Mouse (Mus musculus) ES-Bruce4 (cell line): ENCODE results near the gene Srsf11. TPM values are rescaled to one million over a fixed set of nuclear protein-coding genes. Genes with fewer than 3 reads are reported as not detected.

Experiments used
- H3K27ac ChIP-seq: 2 replicates; pipeline ENCODE4 v1.5.1; 2012; ENCODE audit warnings: low read length, inconsistent platforms; ENCODE audit not compliant: insufficient read depth
- H3K27me3 ChIP-seq: 2 replicates; pipeline ENCODE4 v1.6.1; 2012; ENCODE audit warnings: mild to moderate bottlenecking, low read length, inconsistent platforms; ENCODE audit not compliant: control insufficient read depth, poor library complexity, insufficient read depth, severe bottlenecking
- H3K36me3 ChIP-seq: 2 replicates; pipeline ENCODE4 v1.6.1; 2012; ENCODE audit warnings: inconsistent platforms, mild to moderate bottlenecking, low read length, moderate library complexity; ENCODE audit not compliant: control insufficient read depth, poor library complexity, insufficient read depth, severe bottlenecking
- H3K4me1 ChIP-seq: one replicate; pipeline ENCODE4 v1.8.1; 2011; ENCODE audit warnings: low read length; ENCODE audit not compliant: control insufficient read depth, insufficient read depth
- H3K4me3 ChIP-seq: 2 replicates; pipeline ENCODE4 v1.5.1; 2011; ENCODE audit warnings: low read depth, mild to moderate bottlenecking, low read length
- H3K9ac ChIP-seq: 2 replicates; pipeline ENCODE4 v1.6.1; 2012; ENCODE audit warnings: low read depth, mild to moderate bottlenecking, inconsistent platforms; ENCODE audit not compliant: poor library complexity, severe bottlenecking
- H3K9me3 ChIP-seq: replicated peaks from 2 replicates; pipeline ENCODE4 v1.6.1; 2012; ENCODE audit warnings: mild to moderate bottlenecking, low read length, inconsistent platforms; ENCODE audit not compliant: control insufficient read depth, poor library complexity, insufficient read depth, severe bottlenecking
- CTCF ChIP-seq: IDR thresholded peaks from one replicate; pipeline ENCODE4 v1.8.1; 2011; ENCODE audit warnings: low read depth, low read length
- EP300 ChIP-seq: IDR thresholded peaks from 2 replicates; pipeline ENCODE4 v1.6.1; 2011; ENCODE audit warnings: low read depth, low read length; ENCODE audit not compliant: insufficient read depth
- POLR2A ChIP-seq: IDR thresholded peaks from one replicate; pipeline ENCODE4 v1.8.1; 2011; ENCODE audit warnings: low read length; ENCODE audit not compliant: insufficient read depth
- polyA plus RNA-seq: library from polyadenylated mRNA; stranded (reverse); fragments of >200 nt; gene quantifications from 2 replicates; pipeline ENCODE4 v1.2.4, GENCODE M21; 2011; ENCODE audit warnings: low read depth; ENCODE audit not compliant: missing spikeins, insufficient read depth, insufficient read length

Srsf11 gene
- polyA plus RNA-seq, 1 experiment, result 342 TPM

DNA sequence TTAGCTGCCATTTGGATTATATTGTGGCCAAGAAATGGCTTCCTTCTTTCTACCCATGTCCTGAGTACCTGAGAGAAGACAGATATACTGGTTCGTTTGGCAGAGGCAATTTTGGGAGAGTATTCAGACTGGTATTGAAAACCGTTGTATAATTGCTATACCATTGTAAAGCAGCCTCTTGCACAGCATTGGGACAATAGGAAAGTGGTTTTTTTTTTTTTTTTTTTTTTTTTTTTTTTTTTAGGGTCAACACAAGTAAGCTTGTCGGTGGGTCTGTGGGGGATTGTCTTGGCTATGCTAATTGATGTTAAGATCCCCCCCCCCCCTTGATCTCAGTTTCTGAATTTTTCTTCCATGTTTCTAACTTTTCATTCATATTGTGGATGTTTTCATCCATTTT, 1.7 kb upstream of the Srsf11 start:
- H3K4me3 ChIP-seq, result no peak overlapping the region
- TF ChIP-seq CTCF (no peak), EP300 (no peak), POLR2A (no peak)
- H3K36me3 ChIP-seq, result no peaks in the 10 kb centered on the region; the same call in 1 of the 2 replicates
- no peak overlapping the region for H3K9ac ChIP-seq
- H3K9me3 ChIP-seq, result no peaks in the 10 kb centered on the region
- H3K27ac ChIP-seq, result no peak overlapping the region
- peaks cover 1% of the 10 kb centered on the region for H3K4me1 ChIP-seq
- H3K27me3 ChIP-seq, result no peaks in the 10 kb centered on the region

DNA sequence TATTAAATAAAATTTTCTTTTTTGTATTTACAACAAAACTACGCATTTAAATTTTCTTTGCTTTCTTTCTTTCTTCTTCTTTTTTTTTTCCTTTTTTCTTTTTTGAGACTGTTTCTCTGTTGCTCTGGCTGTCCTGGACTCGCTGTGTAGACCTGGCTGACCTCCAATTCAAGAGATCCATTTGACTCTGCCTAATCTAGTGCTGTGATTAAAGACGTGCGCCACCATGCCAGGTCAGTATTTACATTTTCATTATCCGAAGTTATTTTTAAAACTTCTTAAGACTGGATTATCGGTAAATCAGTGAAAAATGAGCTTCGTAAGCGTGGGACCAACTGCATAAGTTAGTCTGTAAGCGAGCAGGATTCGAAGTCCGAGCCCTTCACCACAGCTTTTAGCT, 573 bp downstream of the Srsf11 start:
- H3K4me3 ChIP-seq, result peak overlapping the region; percentile 91
- H3K9ac ChIP-seq, result peak overlapping the region; percentile 74
- peak overlapping the region; percentile 32 for H3K27ac ChIP-seq
- no peaks in the 10 kb centered on the region for H3K27me3 ChIP-seq
- H3K36me3 ChIP-seq, result no peaks in the 10 kb centered on the region; the same call in 1 of the 2 replicates
- TF ChIP-seq EP300, result no peak
- no peak for TF ChIP-seq POLR2A
- TF ChIP-seq CTCF, result no peak
- no peaks in the 10 kb centered on the region for H3K9me3 ChIP-seq
- peaks cover 1% of the 10 kb centered on the region for H3K4me1 ChIP-seq

DNA sequence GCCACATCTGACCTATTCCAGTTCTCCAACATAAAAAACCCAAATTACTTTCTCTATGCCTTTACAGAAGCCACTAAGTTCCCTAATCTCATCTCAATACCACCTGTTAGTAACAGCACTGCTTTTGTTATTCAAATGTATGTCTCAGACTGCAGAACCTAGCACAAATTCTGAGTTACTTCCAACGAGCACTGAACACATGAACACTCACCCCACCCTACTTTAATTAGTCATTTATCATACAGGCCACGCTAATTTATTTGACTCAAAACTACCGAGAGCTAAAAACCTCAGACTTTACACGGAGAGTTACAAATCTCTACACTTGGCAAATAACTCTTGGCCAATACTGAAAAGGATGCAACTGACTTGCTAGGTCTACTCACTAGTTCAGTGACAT, 4.3 kb downstream of the Srsf11 start:
- H3K4me1 ChIP-seq, result no peaks in the 10 kb centered on the region
- H3K4me3 ChIP-seq, result peak overlapping the region; percentile 64; the same call in 1 of the 2 replicates
- H3K36me3 ChIP-seq, result peaks cover 9% of the 10 kb centered on the region
- no peaks in the 10 kb centered on the region for H3K27me3 ChIP-seq
- H3K9ac ChIP-seq, result peak overlapping the region; percentile 5; the same call in 1 of the 2 replicates
- 0 out of 2 replicates have a peak overlapping the region, but pooled peaks have one; percentile 12 for H3K27ac ChIP-seq
- H3K9me3 ChIP-seq, result no peaks in the 10 kb centered on the region
- no peak for TF ChIP-seq CTCF
- no peak for TF ChIP-seq EP300
- TF ChIP-seq POLR2A, result no peak

DNA sequence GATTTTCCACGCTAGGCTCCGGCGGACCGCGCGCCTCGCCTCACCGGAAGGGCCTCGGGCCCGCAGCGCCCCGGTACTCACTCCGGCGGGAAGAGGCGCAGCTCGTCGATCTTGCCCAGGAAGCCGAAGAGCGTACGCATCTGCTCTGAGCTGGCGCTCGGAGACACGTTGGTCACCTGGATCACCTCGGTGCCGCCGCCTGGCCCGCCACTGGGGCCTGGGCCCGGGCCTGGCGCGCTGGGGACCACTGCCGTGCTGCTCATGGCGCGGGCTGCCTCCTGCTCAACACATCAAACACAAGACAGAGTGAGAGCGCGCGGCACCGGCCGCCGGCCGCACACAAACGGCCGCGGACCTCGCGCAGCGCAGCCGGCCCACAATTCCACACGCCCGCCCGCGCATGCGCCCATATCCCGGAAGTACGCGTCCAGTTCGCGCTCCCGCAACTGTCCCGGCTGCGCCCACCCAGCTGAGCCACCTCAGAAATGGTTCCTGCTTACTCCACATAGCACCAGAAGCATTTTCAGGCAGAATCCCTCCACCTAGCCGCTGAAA, 5.0 kb downstream of the Srsf11 start:
- Histone ChIP-seq H3K9ac (peak overlapping the region; percentile 71), H3K36me3 (peaks cover 16% of the 10 kb centered on the region), H3K27me3 (no peaks in the 10 kb centered on the region), H3K4me3 (peak overlapping the region; percentile 81), H3K9me3 (no peaks in the 10 kb centered on the region), H3K27ac (peak overlapping the region; percentile 74), H3K4me1 (no peaks in the 10 kb centered on the region)
- TF ChIP-seq CTCF (no peak), POLR2A (peak; percentile 43)

DNA sequence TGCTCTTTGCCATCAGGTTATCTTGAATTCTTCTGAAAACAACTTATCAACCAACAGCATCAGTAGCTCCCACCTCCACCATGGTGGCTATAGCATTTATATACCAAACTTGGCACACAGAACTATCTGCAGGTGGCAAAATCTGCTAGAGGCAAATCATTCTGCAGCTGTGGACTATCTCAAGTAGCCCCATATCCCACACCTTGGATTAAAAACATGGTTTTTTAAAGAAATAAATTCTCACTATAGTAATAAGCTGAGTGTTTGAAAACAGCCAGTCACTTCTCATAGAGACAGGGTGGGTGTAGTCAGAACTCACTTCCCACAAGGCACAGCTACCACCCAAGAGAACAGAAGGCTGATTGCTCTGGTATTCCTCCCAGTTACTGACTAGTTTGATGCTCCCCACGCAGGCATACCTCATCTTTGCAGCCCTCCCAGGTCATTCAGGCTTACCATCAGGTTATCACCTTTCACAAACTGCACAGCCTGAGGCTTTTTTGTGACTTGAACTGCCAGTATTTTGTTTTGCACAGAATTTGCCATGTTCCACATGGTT, 26.6 kb downstream of the Srsf11 start:
- peaks cover 53% of the 10 kb centered on the region for H3K36me3 ChIP-seq
- no peak overlapping the region for H3K9ac ChIP-seq
- no peak overlapping the region for H3K4me3 ChIP-seq
- H3K27me3 ChIP-seq, result no peaks in the 10 kb centered on the region
- TF ChIP-seq POLR2A, result no peak
- TF ChIP-seq EP300, result no peak
- TF ChIP-seq CTCF, result no peak
- H3K9me3 ChIP-seq, result no peaks in the 10 kb centered on the region
- no peaks in the 10 kb centered on the region for H3K4me1 ChIP-seq
- no peak overlapping the region for H3K27ac ChIP-seq

DNA sequence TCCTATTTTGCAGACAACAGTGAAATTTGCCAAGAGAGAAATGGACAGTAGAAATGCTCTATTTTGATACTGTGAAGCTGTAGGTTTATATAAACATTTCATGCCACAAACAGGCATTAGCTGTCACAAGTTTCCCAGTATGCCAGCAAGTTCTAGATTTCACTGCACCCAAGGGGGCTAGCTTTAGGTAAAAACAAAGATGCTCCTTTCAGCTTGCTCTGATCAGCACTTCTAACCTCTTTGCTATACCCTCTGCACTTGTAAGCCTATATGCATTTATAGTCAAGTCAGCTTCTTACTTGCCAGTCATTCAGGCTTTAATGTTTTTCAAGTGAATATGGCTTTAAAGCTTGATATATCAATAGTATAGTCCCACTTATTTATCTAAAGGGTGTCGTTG, 27.8 kb downstream of the Srsf11 start:
- Histone ChIP-seq H3K9me3 (no peaks in the 10 kb centered on the region), H3K36me3 (peaks cover 48% of the 10 kb centered on the region), H3K4me1 (no peaks in the 10 kb centered on the region), H3K27ac (no peak overlapping the region), H3K27me3 (no peaks in the 10 kb centered on the region), H3K4me3 (no peak overlapping the region), H3K9ac (no peak overlapping the region)
- TF ChIP-seq POLR2A, result no peak
- no peak for TF ChIP-seq EP300
- no peak for TF ChIP-seq CTCF
